Mouse (Mus musculus) ovary, postnatal 10 days (tissue): ENCODE measurements around the gene Gm14419.
"Not testable (repeated sequence)": the region's sequence is repeated elsewhere in the genome, so short reads cannot be mapped to it uniquely, and the experiment has no call there.

Experiments used
- DNase-seq: peaks from one replicate; pipeline ENCODE4 v3.0.0; 2022; ENCODE audit warnings: low spot score

Gene Gm14419

DNA sequence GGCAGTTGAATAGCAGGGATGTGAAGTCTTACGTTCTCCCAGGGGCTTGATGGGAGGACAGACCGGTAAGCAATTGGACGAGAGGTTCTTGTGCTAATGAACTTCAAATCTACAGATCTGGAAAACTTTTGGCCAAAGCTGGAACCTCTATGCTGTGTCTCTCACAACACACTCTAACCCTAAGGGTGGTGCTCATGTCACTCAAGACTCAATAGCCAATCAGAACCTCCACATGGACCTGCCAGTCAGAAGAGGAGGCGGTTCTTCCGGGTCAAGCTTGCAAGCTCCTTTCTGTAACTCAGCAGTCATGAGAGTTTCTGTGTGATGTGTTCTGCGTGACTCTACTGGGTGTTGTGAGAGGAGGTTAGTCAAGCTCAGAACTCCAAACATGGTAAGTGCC is at the start of gene Gm14419:
Gene Gm14419 (plus strand): TSS at position 301 of the 400 bp plus-strand sequence.
- not testable (repeated sequence) for DNase-seq
